Mouse (Mus musculus): ENCODE results near the gene Asic2.

- TF ChIP-seq CTCF (conservative IDR thresholded peaks at IDR 0.05; ENCODE audit: insufficient read depth, insufficient read length, low read depth, low read length) (no peak), POLR2A (IDR thresholded peaks at IDR 0.05; ENCODE audit: low read depth, low read length) (no peak)
Measured at GRCm38 (mm10) chr11:80913408-80914024, 1054.7 kb downstream of the Asic2 start.
